Mouse (Mus musculus): ENCODE data around the gene Sec14l1. TPM values are rescaled to one million over a fixed set of nuclear protein-coding genes. Genes with fewer than 3 reads are reported as not detected.
A peak's percentile ranks its signal among the peaks of the same experiment; 100 is the strongest.

Gene Sec14l1
- polyA plus RNA-seq, 1 experiment, result 133 TPM

- H3K27me3 ChIP-seq (ENCODE audit: control insufficient read depth, insufficient read depth, low read length), result no peaks in the 10 kb centered on the region
- H3K4me1 ChIP-seq (ENCODE audit: control insufficient read depth, insufficient read depth, low read length), result peaks cover 8% of the 10 kb centered on the region
- no peaks in the 10 kb centered on the region for H3K36me3 ChIP-seq (ENCODE audit: control insufficient read depth, insufficient read depth, low read length)
- H3K4me3 ChIP-seq (ENCODE audit: control insufficient read depth, low read depth, low read length), result no peak overlapping the region
- H3K27ac ChIP-seq (ENCODE audit: control insufficient read depth, insufficient read depth, low read depth, low read length), result no peak overlapping the region
- TF ChIP-seq POLR2A (IDR thresholded peaks at IDR 0.05; ENCODE audit: control insufficient read depth, low read depth, low read length), result no peak
- TF ChIP-seq CTCF (IDR thresholded peaks at IDR 0.05; ENCODE audit: control insufficient read depth, insufficient read depth, insufficient replicate concordance, low read depth, low read length), result no peak
These were observed 2.9 kb upstream of the Sec14l1 start for GRCm38 (mm10) chr11:117111967-117112648.

GRCm38 (mm10) chr11:117112649-117113051, 2.3 kb upstream of the Sec14l1 start:
- TF ChIP-seq POLR2A (IDR thresholded peaks at IDR 0.05; ENCODE audit: control insufficient read depth, low read depth, low read length), result no peak
- no peak for TF ChIP-seq CTCF (IDR thresholded peaks at IDR 0.05; ENCODE audit: control insufficient read depth, insufficient read depth, insufficient replicate concordance, low read depth, low read length)
- H3K27me3 ChIP-seq (ENCODE audit: control insufficient read depth, insufficient read depth, low read length), result no peaks in the 10 kb centered on the region
- H3K27ac ChIP-seq (ENCODE audit: control insufficient read depth, insufficient read depth, low read depth, low read length), result no peak overlapping the region
- no peak overlapping the region for H3K4me3 ChIP-seq (ENCODE audit: control insufficient read depth, low read depth, low read length)
- H3K36me3 ChIP-seq (ENCODE audit: control insufficient read depth, insufficient read depth, low read length), result no peaks in the 10 kb centered on the region
- peaks cover 10% of the 10 kb centered on the region for H3K4me1 ChIP-seq (ENCODE audit: control insufficient read depth, insufficient read depth, low read length)

GRCm38 (mm10) chr11:117113377-117113776, 1.6 kb upstream of the Sec14l1 start:
- TF ChIP-seq POLR2A (IDR thresholded peaks at IDR 0.05; ENCODE audit: control insufficient read depth, low read depth, low read length) (no peak), CTCF (IDR thresholded peaks at IDR 0.05; ENCODE audit: control insufficient read depth, insufficient read depth, insufficient replicate concordance, low read depth, low read length) (peak; percentile 83; the same call in 1 of the 2 replicates)
- no peak overlapping the region for H3K27ac ChIP-seq (ENCODE audit: control insufficient read depth, insufficient read depth, low read depth, low read length)
- no peak overlapping the region for H3K4me3 ChIP-seq (ENCODE audit: control insufficient read depth, low read depth, low read length)
- no peaks in the 10 kb centered on the region for H3K27me3 ChIP-seq (ENCODE audit: control insufficient read depth, insufficient read depth, low read length)
- H3K36me3 ChIP-seq (ENCODE audit: control insufficient read depth, insufficient read depth, low read length), result no peaks in the 10 kb centered on the region
- peaks cover 12% of the 10 kb centered on the region for H3K4me1 ChIP-seq (ENCODE audit: control insufficient read depth, insufficient read depth, low read length)

GRCm38 (mm10) chr11:117114231-117114591, 757 bp upstream of the Sec14l1 start:
- Histone ChIP-seq H3K27ac (ENCODE audit: control insufficient read depth, insufficient read depth, low read depth, low read length) (peak overlapping the region; percentile 73), H3K4me1 (ENCODE audit: control insufficient read depth, insufficient read depth, low read length) (peaks cover 12% of the 10 kb centered on the region), H3K36me3 (ENCODE audit: control insufficient read depth, insufficient read depth, low read length) (no peaks in the 10 kb centered on the region), H3K27me3 (ENCODE audit: control insufficient read depth, insufficient read depth, low read length) (no peaks in the 10 kb centered on the region), H3K4me3 (ENCODE audit: control insufficient read depth, low read depth, low read length) (peak overlapping the region; percentile 80)
- TF ChIP-seq POLR2A (IDR thresholded peaks at IDR 0.05; ENCODE audit: control insufficient read depth, low read depth, low read length), result no peak
- TF ChIP-seq CTCF (IDR thresholded peaks at IDR 0.05; ENCODE audit: control insufficient read depth, insufficient read depth, insufficient replicate concordance, low read depth, low read length), result no peak

DNA sequence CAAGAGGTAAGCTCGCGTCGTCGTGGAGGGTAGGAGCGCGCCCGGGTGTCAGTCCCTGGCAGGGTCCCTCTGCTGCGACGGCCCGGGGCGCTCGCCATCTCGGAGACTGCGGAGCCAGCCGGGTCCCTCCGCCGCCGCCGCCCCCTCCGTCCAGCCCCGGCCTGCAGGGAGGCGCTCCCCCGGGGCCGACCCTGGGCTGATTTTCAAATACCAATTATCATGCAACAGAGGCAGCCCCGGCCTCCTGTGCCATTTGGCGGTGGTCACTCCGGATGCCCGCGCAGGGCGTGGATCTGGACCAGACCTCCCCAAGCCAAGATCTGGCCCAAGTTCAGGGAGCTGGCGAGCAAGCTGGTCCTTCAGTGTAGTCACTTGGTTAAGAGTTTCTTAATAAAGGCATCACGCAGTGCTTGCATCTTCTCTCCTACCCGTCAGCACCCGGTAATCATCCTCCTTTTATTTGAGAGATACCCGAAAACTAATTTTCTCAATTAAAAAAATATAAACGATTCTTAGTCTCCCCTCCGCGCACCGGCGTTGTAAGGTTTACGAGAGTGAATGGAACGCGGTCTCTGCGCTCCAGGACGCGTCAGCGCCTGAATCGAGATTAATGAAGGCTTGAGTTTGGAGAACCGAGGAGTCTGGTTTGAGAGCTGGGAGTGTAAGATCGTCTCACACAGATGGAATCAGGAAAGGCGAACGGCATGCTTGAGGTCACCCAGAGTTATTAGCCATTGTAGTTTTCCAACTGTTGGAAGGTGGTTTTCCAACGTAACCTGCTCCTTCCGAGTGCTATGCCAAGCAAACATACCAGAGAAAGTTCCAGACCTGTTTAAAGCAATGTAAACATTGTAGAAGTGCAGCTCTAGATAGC, 615 bp downstream of the Sec14l1 start:
- H3K36me3 ChIP-seq (ENCODE audit: control insufficient read depth, insufficient read depth, low read length), result no peaks in the 10 kb centered on the region
- peak overlapping the region; percentile 78 for H3K4me3 ChIP-seq (ENCODE audit: control insufficient read depth, low read depth, low read length)
- H3K4me1 ChIP-seq (ENCODE audit: control insufficient read depth, insufficient read depth, low read length), result peaks cover 17% of the 10 kb centered on the region
- no peak for TF ChIP-seq POLR2A (IDR thresholded peaks at IDR 0.05; ENCODE audit: control insufficient read depth, low read depth, low read length)
- H3K27me3 ChIP-seq (ENCODE audit: control insufficient read depth, insufficient read depth, low read length), result no peaks in the 10 kb centered on the region
- peak overlapping the region; percentile 33 for H3K27ac ChIP-seq (ENCODE audit: control insufficient read depth, insufficient read depth, low read depth, low read length)

DNA sequence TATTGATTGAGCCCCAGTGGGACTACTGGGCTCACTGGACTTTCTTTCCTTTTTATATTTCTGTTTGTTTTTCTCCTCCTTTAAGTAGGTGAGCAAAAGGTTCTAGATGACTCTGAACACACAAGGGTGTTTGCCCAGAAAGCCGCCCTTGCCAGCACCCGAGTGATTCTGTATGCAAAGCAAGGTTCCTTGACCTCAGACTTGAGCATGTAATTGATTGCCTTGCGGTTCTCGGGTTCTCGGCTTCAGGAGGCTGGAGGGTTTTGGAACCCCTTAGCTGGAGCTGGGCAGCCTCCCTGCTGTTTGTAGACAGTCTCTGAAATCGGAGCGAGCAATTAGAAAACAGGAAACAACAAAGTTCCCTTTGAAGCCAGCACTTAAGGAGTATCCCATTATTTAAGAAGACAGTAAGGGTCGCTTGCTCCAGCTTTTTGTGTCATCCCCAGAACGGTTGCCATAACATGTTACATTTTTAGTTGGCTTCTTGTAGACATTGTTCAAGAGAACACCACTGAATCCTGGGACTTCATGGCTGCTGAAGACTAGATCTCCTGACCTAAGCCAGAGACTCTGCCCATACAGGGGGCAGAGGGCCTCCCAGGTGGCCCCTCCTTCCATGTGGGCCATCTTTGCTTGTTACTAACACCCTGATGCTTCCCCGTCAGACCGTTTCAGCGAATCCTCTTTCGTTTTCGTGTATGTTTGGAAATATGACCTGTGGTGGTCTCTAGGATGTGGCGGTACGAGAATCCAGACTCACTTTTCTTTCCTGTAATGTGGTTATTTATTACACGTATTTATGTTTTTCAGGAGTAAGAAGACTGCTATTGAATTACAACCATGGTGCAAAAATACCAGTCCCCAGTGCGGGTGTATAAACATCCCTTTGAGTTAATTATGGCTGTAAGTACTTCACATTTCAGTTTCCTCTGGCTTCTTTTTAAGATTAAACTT, 1.7 kb downstream of the Sec14l1 start:
- no peaks in the 10 kb centered on the region for H3K36me3 ChIP-seq (ENCODE audit: control insufficient read depth, insufficient read depth, low read length)
- TF ChIP-seq CTCF (IDR thresholded peaks at IDR 0.05; ENCODE audit: control insufficient read depth, insufficient read depth, insufficient replicate concordance, low read depth, low read length), result no peak
- no peak for TF ChIP-seq POLR2A (IDR thresholded peaks at IDR 0.05; ENCODE audit: control insufficient read depth, low read depth, low read length)
- no peaks in the 10 kb centered on the region for H3K27me3 ChIP-seq (ENCODE audit: control insufficient read depth, insufficient read depth, low read length)
- peak overlapping the region; percentile 68 for H3K4me3 ChIP-seq (ENCODE audit: control insufficient read depth, low read depth, low read length)
- no peak overlapping the region; the same call in 1 of the 2 replicates for H3K27ac ChIP-seq (ENCODE audit: control insufficient read depth, insufficient read depth, low read depth, low read length)
- peaks cover 25% of the 10 kb centered on the region for H3K4me1 ChIP-seq (ENCODE audit: control insufficient read depth, insufficient read depth, low read length)

Measured in testis, adult 2 months (tissue).